Comparison of ENCODE assay signal across 9 mouse cellular contexts in genomic region chr1:62704889-62705516, GRCm38 (mm10). TPM values are rescaled to one million over a fixed set of nuclear protein-coding genes. Genes with fewer than 3 reads are reported as not detected.
DNase-seq lines count a peak whose midpoint lies in the region; ATAC-seq and TF ChIP-seq lines count a peak whose summit lies in the region.
"Had no signal": no experiment of that assay in that cellular context is flagged by ENCODE, and none has a peak within 500 bp of the region (broad histone marks: within the 10 kb centered on the region; RNA-seq: fewer than 3 reads in every experiment).

No protein-coding gene starts in this region.

- ATAC-seq in embryonic facial prominence, embryonic 11.5 days (replicated peaks; ENCODE audit: insufficient number of reproducible peaks, low FRiP score, low TSS enrichment, low read depth): no peak
- ATAC-seq in intestine, postnatal 0 days: no peak
- ATAC-seq in midbrain, embryonic 16.5 days: no peak
- ATAC-seq: Patski had no signal

- no peak for TF ChIP-seq POLR2A in kidney, adult 2 months (IDR thresholded peaks at IDR 0.05; ENCODE audit: low read depth, low read length)
- no peak for TF ChIP-seq POLR2A in thymus, adult 2 months (IDR thresholded peaks at IDR 0.05; ENCODE audit: control insufficient read depth, extremely low read depth, insufficient read depth, low read length, poor library complexity)

- H3K4me2 ChIP-seq in embryonic facial prominence, embryonic 11.5 days (ENCODE audit: low read depth, low read length): peak overlapping the region; percentile 82
- H3K4me2 ChIP-seq in intestine, postnatal 0 days (replicated peaks; ENCODE audit: low read depth): peak overlapping the region; percentile 100
- H3K4me2 ChIP-seq in midbrain, embryonic 16.5 days (ENCODE audit: low read length): peak overlapping the region; percentile 98

- TF ChIP-seq CTCF in kidney, adult 2 months (conservative IDR thresholded peaks at IDR 0.05; ENCODE audit: insufficient read depth, insufficient read length, low read depth, low read length): no peak
- no peak for TF ChIP-seq CTCF in intestine, postnatal 0 days (IDR thresholded peaks at IDR 0.05; ENCODE audit: low read depth)
- TF ChIP-seq CTCF in thymus, adult 2 months (IDR thresholded peaks at IDR 0.05; ENCODE audit: borderline replicate concordance, control insufficient read depth, extremely low read depth, insufficient read depth, low read length, poor library complexity): no peak

- no peaks in the 10 kb centered on the region for H3K9me3 ChIP-seq in embryonic facial prominence, embryonic 11.5 days (replicated peaks; ENCODE audit: control insufficient read depth, low read length)
- H3K9me3 ChIP-seq in intestine, postnatal 0 days (ENCODE audit: control insufficient read depth): no peaks in the 10 kb centered on the region
- H3K9me3 ChIP-seq in midbrain, embryonic 16.5 days (replicated peaks; ENCODE audit: control insufficient read depth, low read length, poor library complexity, severe bottlenecking): no peaks in the 10 kb centered on the region

- 0 out of 2 replicates have a peak, but pooled peaks cover 3% of the 10 kb centered on the region for H3K4me1 ChIP-seq in kidney, adult 2 months (ENCODE audit: control insufficient read depth, insufficient read depth, low read length)
- H3K4me1 ChIP-seq in embryonic facial prominence, embryonic 11.5 days (ENCODE audit: control insufficient read depth, insufficient read depth, low read length): no peaks in the 10 kb centered on the region; the same call in 1 of the 2 replicates
- peaks cover 3% of the 10 kb centered on the region; the same call in 1 of the 2 replicates for H3K4me1 ChIP-seq in intestine, postnatal 0 days (replicated peaks; ENCODE audit: control insufficient read depth, insufficient read depth, low read length)
- peaks cover 26% of the 10 kb centered on the region for H3K4me1 ChIP-seq in midbrain, embryonic 16.5 days (ENCODE audit: control insufficient read depth, insufficient read depth, low read length)
- H3K4me1 ChIP-seq in thymus, adult 2 months (replicated peaks; ENCODE audit: control insufficient read depth, insufficient read depth, low read length): no peaks in the 10 kb centered on the region

- H3K27me3 ChIP-seq in kidney, adult 2 months (replicated peaks; ENCODE audit: control insufficient read depth, insufficient read depth, low read length): no peaks in the 10 kb centered on the region; the same call in none of the 2 replicates
- peaks cover 2% of the 10 kb centered on the region; the same call in 1 of the 2 replicates for H3K27me3 ChIP-seq in embryonic facial prominence, embryonic 11.5 days (ENCODE audit: control insufficient read depth, insufficient read depth, low read length)
- H3K27me3 ChIP-seq in intestine, postnatal 0 days (replicated peaks; ENCODE audit: control insufficient read depth, insufficient read depth, low read length): peaks cover 8% of the 10 kb centered on the region; the same call in 1 of the 2 replicates
- H3K27me3 ChIP-seq in midbrain, embryonic 16.5 days (ENCODE audit: control insufficient read depth, insufficient read depth, low read depth, low read length): no peaks in the 10 kb centered on the region; the same call in 1 of the 2 replicates
- peaks cover 12% of the 10 kb centered on the region; the same call in 1 of the 2 replicates for H3K27me3 ChIP-seq in thymus, adult 2 months (ENCODE audit: control insufficient read depth, insufficient read depth, low read length)
- H3K27me3 ChIP-seq: Patski had no signal

- peak overlapping the region; percentile 4 for H3K27ac ChIP-seq in kidney, adult 2 months (ENCODE audit: insufficient read depth, low read depth, low read length)
- no peak overlapping the region for H3K27ac ChIP-seq in embryonic facial prominence, embryonic 11.5 days (replicated peaks; ENCODE audit: low read depth, low read length)
- H3K27ac ChIP-seq in intestine, postnatal 0 days (ENCODE audit: low read depth, low read length): peak overlapping the region; percentile 36; the same call in 1 of the 2 replicates
- peak overlapping the region; percentile 85 for H3K27ac ChIP-seq in midbrain, embryonic 16.5 days (ENCODE audit: low read length)
- H3K27ac ChIP-seq in thymus, adult 2 months (ENCODE audit: control insufficient read depth, insufficient read depth, low read length): no peak overlapping the region

- WGBS in kidney, adult 2 months: 44% methylated on average over 16 of the region's 16 CpGs
- WGBS in embryonic facial prominence, embryonic 11.5 days: 3% methylated on average over 16 of the region's 16 CpGs
- 23% methylated on average over 16 of the region's 16 CpGs for WGBS in intestine, postnatal 0 days
- 4% methylated on average over 16 of the region's 16 CpGs for WGBS in midbrain, embryonic 16.5 days
- 38% methylated on average over 16 of the region's 16 CpGs for whole genome bisulfite sequencing in thymus, adult 2 months

- peak overlapping the region; percentile 79 for H3K9ac ChIP-seq in embryonic facial prominence, embryonic 11.5 days (replicated peaks; ENCODE audit: low read length)
- peak overlapping the region; percentile 35 for H3K9ac ChIP-seq in intestine, postnatal 0 days (ENCODE audit: low read depth, low read length)
- H3K9ac ChIP-seq in midbrain, embryonic 16.5 days (ENCODE audit: low read depth, low read length): peak overlapping the region; percentile 76

- no peaks in the 10 kb centered on the region for H3K36me3 ChIP-seq in kidney, adult 2 months (ENCODE audit: control insufficient read depth, insufficient read depth, low read length)
- no peaks in the 10 kb centered on the region for H3K36me3 ChIP-seq in embryonic facial prominence, embryonic 11.5 days (replicated peaks; ENCODE audit: control insufficient read depth, insufficient read depth, low read depth, low read length)
- no peaks in the 10 kb centered on the region for H3K36me3 ChIP-seq in intestine, postnatal 0 days (ENCODE audit: control insufficient read depth, insufficient read depth)
- H3K36me3 ChIP-seq in midbrain, embryonic 16.5 days (ENCODE audit: control insufficient read depth, insufficient read depth, low read length): no peaks in the 10 kb centered on the region
- no peaks in the 10 kb centered on the region for H3K36me3 ChIP-seq in thymus, adult 2 months (ENCODE audit: control insufficient read depth, insufficient read depth, low read length)

- intact Hi-C loops in gastrocnemius, postnatal 14 days (cut with DNase I; ENCODE audit: low total_unique reads): loop anchor here (10.0 kb wide), 1 partner anchor 780 kb away; no protein-coding TSS in a partner anchor

- H3K4me3 ChIP-seq in kidney, adult 2 months (ENCODE audit: insufficient read depth, low read depth, low read length): peak overlapping the region; percentile 84
- H3K4me3 ChIP-seq in embryonic facial prominence, embryonic 11.5 days (ENCODE audit: low read depth, low read length): peak overlapping the region; percentile 65
- peak overlapping the region; percentile 72 for H3K4me3 ChIP-seq in intestine, postnatal 0 days (ENCODE audit: low read depth, low read length)
- peak overlapping the region; percentile 53 for H3K4me3 ChIP-seq in midbrain, embryonic 16.5 days (ENCODE audit: low read depth, low read length)
- H3K4me3 ChIP-seq in thymus, adult 2 months (ENCODE audit: control insufficient read depth, insufficient read depth, low read length): no peak overlapping the region

- no peak for DNase-seq in kidney, adult 2 months
- no peak for DNase-seq in kidney, postnatal 36 days
- DNase-seq in embryonic facial prominence, embryonic 11.5 days (ENCODE audit: low spot score): no peak
- DNase-seq in gastrocnemius, postnatal 14 days: no peak
- DNase-seq in B cell, adult 2 months: no peak
- DNase-seq in thymus, adult 2 months: no peak

RNA-seq across cellular contexts. Expression of gene Nrp2, which starts 1.9 kb away (rescaled TPM):
- polyA plus RNA-seq in kidney, adult 2 months (2012; rRNA removed): 16.2 and 17.1 TPM in 2 replicates
- 20.2 and 23.7 TPM in 2 replicates for polyA plus RNA-seq in embryonic facial prominence, embryonic 11.5 days (2014; fragmentation: Nextera tagmentation; extraction: Ambion mirVana)
- 11.7 and 12.7 TPM in 2 replicates for polyA plus RNA-seq in intestine, postnatal 0 days (2015; fragmentation: Nextera tagmentation; extraction: Ambion mirVana)
- polyA plus RNA-seq in midbrain, embryonic 16.5 days (2015; fragmentation: Nextera tagmentation; extraction: Ambion mirVana): 23.4 and 33.3 TPM in 2 replicates
- total RNA-seq in gastrocnemius, postnatal 14 days (2021): 10 to 100 TPM; 13.3 to 14.2 TPM
- polyA plus RNA-seq in thymus, adult 2 months (2012; rRNA removed): 5.4 and 5.7 TPM in 2 replicates

Comparison
In these comparisons a context has a peak if more than half of its experiments do, and no peak if none do; other contexts are left out.
1. H3K27ac ChIP-seq: peak in kidney, adult 2 months (single experiment), intestine, postnatal 0 days (single experiment) and midbrain, embryonic 16.5 days (single experiment); none in embryonic facial prominence, embryonic 11.5 days (single experiment) and thymus, adult 2 months (single experiment).
2. Peak in every context shown above with its lines, with median percentiles within 50 percentile points of each other: H3K4me2 ChIP-seq and H3K9ac ChIP-seq.